Mouse (Mus musculus) forebrain, postnatal 0 days (tissue): ENCODE results near the gene Mtmr4. TPM values are rescaled to one million over a fixed set of nuclear protein-coding genes. Genes with fewer than 3 reads are reported as not detected.

Experiments
- ATAC-seq: fragments of 200-750 bp; cut with Nextera tagmentation; 2 replicates; pipeline ENCODE4 v1.8.0; 2017; ENCODE audit warnings: mild to moderate bottlenecking, moderate library complexity
- DNase-seq: peaks from one replicate; pipeline ENCODE4 v3.0.0-alpha.2; 2015
- H3K27ac ChIP-seq: fragments of 300-500 bp; sonication (generic); 2 replicates; pipeline ENCODE4 v1.5.1; 2014; ENCODE audit warnings: low read depth, mild to moderate bottlenecking, antibody characterized with exemption, low read length, moderate library complexity, mixed read lengths
- H3K27me3 ChIP-seq: fragments of 300-500 bp; sonication (generic); 2 replicates; pipeline ENCODE4 v1.6.1; 2014; ENCODE audit warnings: mild to moderate bottlenecking, low read length, mixed read lengths; ENCODE audit not compliant: insufficient read depth
- H3K36me3 ChIP-seq: fragments of 300-500 bp; sonication (generic); 2 replicates; pipeline ENCODE4 v1.6.1; 2014; ENCODE audit warnings: mild to moderate bottlenecking, moderate library complexity; ENCODE audit not compliant: insufficient read depth
- H3K4me1 ChIP-seq: fragments of 300-500 bp; sonication (generic); 2 replicates; pipeline ENCODE4 v1.6.1; 2014; ENCODE audit warnings: antibody characterized with exemption; ENCODE audit not compliant: insufficient read depth
- H3K4me2 ChIP-seq: fragments of 300-500 bp; sonication (generic); 2 replicates; pipeline ENCODE4 v1.6.1; 2014; ENCODE audit warnings: low read depth, mild to moderate bottlenecking, moderate library complexity
- H3K4me3 ChIP-seq: fragments of 300-500 bp; sonication (generic); 2 replicates; pipeline ENCODE4 v1.5.1; 2014; ENCODE audit warnings: low read depth, low read length, mixed read lengths
- H3K9ac ChIP-seq: fragments of 300-500 bp; sonication (generic); 2 replicates; pipeline ENCODE4 v1.6.1; 2014; ENCODE audit warnings: mild to moderate bottlenecking
- H3K9me3 ChIP-seq: fragments of 300-500 bp; sonication (generic); 2 replicates; pipeline ENCODE4 v1.6.1; 2016; ENCODE audit warnings: low read length
- CTCF ChIP-seq: sonication (generic); IDR thresholded peaks from 2 replicates; pipeline ENCODE4 v1.5.1; 2016; ENCODE audit warnings: antibody characterized with exemption, control low read depth, low read depth
- WGBS: fragments of 180-500 bp; shearing (Covaris S2); extraction: QIAGEN DNeasy Blood & Tissue Kit; methylation state at CpG from one replicate; pipeline ENCODE4 v1.1.7; 2014; 5-methylcytosine and 5-hydroxymethylcytosine counted together
- polyA plus RNA-seq: library from polyadenylated mRNA; unstranded; fragments of >200 nt; fragmentation: Nextera tagmentation; extraction: Ambion mirVana; gene quantifications from 2 replicates; pipeline ENCODE4 v1.2.1, GENCODE M21; 2015
- total RNA-seq: library from RNA; depleted of rRNA; stranded (reverse); fragments of >200 nt; gene quantifications from 2 replicates; pipeline ENCODE4 v1.2.3, GENCODE M21; 2014

The Mtmr4 gene
- total and polyA plus RNA-seq, 2 experiments from 2014 or later = 32.7 to 85.6 TPM

DNA sequence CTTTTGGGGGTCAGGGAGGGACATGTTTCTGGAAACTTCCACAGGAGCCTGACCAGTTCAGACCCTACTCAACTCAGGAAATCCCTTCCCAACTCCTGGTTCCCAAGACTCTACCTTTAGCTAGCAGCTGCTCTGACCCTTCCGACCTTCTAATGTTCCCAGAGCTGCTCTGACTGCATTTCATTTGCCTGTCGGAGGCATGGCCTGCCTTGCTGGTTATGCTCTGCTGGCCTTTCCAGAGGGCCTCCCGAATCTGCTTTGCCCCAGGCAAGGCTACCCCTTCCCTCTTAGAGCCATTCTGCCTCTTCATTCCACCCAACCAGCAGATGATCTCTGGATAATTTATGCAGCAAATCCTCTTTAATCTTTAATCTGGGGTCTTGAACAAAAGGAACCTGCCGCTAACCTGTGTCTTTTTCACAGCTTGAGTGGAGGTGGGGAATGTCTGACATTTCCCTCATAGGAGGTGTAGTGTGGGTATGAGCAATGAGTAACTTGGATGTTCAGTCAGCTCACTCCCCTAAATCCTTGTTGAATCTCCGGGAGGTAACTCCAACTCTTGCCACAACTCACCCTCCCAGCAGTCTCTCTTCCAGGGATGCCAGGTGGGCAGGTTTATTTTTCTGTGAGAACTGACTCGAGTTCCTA is 14.2 kb upstream of the Mtmr4 start:
- TF ChIP-seq CTCF = no peak
- peak overlapping the region; percentile 87 for H3K4me2 ChIP-seq
- no peaks in the 10 kb centered on the region for H3K27me3 ChIP-seq
- DNase-seq (no peak), ATAC-seq (no peak)
- peak overlapping the region; percentile 48 for H3K4me3 ChIP-seq
- H3K9ac ChIP-seq = peak overlapping the region; percentile 62
- WGBS = 13% methylated on average over 6 of the region's 6 CpGs
- no peaks in the 10 kb centered on the region for H3K36me3 ChIP-seq
- no peak overlapping the region for H3K27ac ChIP-seq
- H3K4me1 ChIP-seq = peaks cover 12% of the 10 kb centered on the region; the same call in 1 of the 2 replicates
- H3K9me3 ChIP-seq = no peaks in the 10 kb centered on the region

DNA sequence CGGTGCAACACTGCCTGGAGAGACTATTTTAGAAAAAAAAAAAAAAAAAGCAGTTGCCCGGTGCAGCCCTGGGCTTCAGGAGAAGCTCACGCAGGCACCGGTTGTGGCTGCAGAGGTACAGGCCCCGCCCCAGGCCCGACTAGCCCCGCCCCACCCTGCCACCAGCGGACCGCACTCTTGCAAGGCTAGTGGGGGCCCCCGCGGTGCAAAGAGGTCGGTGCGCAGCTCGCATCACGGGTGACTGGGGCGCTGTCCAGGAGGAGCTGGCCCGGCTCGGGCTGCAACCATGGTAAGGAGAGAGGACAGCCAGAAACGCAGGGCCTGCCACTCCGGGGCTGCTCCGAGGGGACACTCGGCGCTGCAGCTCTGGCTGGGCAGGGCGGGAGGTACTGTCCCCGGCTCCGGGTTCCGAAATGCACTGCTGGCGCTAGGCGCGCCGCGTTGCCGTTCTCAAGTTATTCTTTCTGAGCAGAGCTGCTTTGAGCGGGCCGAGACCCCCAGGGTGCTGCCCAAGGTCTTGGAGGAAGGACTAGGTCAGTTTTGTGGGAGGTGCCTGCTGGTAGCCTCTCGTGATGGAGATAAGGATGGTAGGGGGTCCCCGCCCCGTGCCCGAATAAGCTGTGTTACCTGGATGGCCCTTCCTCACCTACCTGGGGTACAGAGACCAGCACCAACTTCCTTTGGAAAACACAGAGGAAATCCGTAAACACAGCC is 13.6 kb upstream of the Mtmr4 start:
- 3% methylated on average over 40 of the region's 40 CpGs for WGBS

DNA sequence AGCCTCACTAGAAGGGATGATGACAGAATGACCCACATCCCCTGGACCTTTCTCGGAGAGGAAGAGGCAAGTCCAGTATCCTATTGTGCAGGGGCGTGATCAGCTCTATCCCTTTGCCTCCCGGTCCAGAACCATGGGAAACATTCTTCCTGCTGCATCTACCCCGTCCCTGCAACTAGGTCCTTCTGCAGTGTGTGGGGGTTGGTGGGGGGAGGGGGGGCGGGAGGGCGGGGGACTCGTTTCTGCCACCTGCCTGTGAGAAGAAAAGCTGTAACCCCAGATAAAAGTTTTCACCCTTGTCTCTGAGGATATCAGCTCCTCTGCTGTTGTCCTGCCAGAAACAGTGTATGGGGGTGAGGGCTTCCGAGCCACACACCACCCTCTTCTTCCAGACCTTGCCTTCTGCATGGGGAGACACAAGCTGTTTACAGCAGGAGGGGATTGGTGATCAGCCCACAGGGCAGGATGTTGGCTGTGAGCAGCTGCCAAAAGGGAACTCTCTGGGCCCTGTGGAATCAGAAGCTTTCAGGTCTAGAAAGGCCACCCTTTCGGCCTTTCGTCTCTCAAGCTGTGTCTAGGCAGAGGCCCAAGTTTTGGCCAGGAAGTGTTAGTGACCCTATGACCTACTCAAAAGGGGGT is 12.9 kb upstream of the Mtmr4 start:
- peak; percentile 69 for ATAC-seq
- WGBS = 17% methylated on average over 10 of the region's 10 CpGs
- no peaks in the 10 kb centered on the region for H3K27me3 ChIP-seq

More for the DNA sequence above, 13.6 kb upstream of the Mtmr4 start:
- Histone ChIP-seq H3K27me3 (no peaks in the 10 kb centered on the region), H3K4me1 (peaks cover 12% of the 10 kb centered on the region; the same call in 1 of the 2 replicates), H3K9me3 (no peaks in the 10 kb centered on the region), H3K27ac (peak overlapping the region; percentile 57; the same call in 1 of the 2 replicates), H3K9ac (peak overlapping the region; percentile 62), H3K36me3 (no peaks in the 10 kb centered on the region), H3K4me2 (peak overlapping the region; percentile 87), H3K4me3 (peak overlapping the region; percentile 48)
- no peak for TF ChIP-seq CTCF
- peak; percentile 41 for DNase-seq
- ATAC-seq = peak; percentile 72

DNA sequence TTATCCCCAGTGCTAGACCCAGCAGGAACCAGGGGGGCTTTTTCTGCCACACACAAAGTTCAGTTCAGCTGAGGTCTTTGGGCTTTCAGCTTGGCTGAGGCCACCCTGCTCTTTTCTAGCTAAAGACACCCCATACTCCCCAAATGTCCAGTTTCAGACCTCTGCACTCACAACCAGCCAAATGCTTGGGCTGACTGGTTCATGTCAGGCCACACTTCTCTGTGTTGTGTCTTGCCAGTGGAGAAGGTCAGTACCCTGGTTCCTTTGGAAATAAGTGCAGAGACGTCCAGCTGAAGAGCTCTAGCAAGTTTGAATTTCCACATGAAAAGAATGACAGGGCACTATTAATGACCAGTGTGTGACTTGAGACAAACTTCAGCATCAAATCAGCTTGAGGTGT is 12.2 kb upstream of the Mtmr4 start:
- Histone ChIP-seq H3K4me3 (no peak overlapping the region), H3K27ac (no peak overlapping the region), H3K4me1 (peaks cover 12% of the 10 kb centered on the region; the same call in 1 of the 2 replicates), H3K9ac (no peak overlapping the region), H3K27me3 (no peaks in the 10 kb centered on the region), H3K4me2 (no peak overlapping the region), H3K9me3 (no peaks in the 10 kb centered on the region), H3K36me3 (no peaks in the 10 kb centered on the region)
- ATAC-seq (no peak), DNase-seq (no peak)
- 38% methylated on average over 1 of the region's 1 CpGs for WGBS
- no peak for TF ChIP-seq CTCF

More for the DNA sequence above, 12.9 kb upstream of the Mtmr4 start:
- H3K9ac ChIP-seq = peak overlapping the region; percentile 62
- peaks cover 12% of the 10 kb centered on the region; the same call in 1 of the 2 replicates for H3K4me1 ChIP-seq
- H3K4me3 ChIP-seq = peak overlapping the region; percentile 48
- H3K4me2 ChIP-seq = peak overlapping the region; percentile 87
- 0 out of 2 replicates have a peak overlapping the region, but pooled peaks have one; percentile 46 for H3K27ac ChIP-seq
- no peaks in the 10 kb centered on the region for H3K36me3 ChIP-seq
- peak; percentile 20 for DNase-seq
- no peaks in the 10 kb centered on the region for H3K9me3 ChIP-seq
- TF ChIP-seq CTCF = no peak; the same call in 1 of the 2 replicates

DNA sequence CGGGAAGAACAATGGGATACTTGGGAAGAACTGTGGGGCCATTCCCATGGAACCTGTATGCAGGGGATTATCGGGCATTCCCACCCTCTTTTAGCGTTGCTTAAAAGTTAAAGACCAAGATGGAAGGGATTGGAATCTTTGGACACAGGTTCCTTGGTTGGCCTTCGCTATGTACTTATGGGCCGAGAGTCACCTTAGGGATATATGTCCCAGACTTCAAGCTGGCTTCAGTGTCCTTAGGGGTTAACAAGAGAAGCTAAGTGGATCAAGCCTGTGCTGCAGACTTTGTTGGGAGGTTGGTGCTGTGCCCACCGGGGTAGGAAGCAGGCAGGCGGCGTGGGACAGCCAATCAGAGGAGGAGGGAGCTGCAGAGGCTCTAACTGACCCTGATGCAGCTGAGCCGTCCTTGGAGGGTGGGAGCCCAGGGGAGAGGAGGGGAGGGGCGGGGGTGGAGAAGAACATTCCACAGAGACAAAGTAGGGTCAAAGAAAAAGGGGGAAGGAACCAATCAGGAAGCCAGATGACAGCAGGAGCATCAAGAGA is 11.3 kb upstream of the Mtmr4 start:
- no peaks in the 10 kb centered on the region for H3K36me3 ChIP-seq
- WGBS = 40% methylated on average over 10 of the region's 10 CpGs
- H3K9ac ChIP-seq = no peak overlapping the region
- ATAC-seq (no peak), DNase-seq (no peak)
- no peaks in the 10 kb centered on the region for H3K9me3 ChIP-seq
- peaks cover 12% of the 10 kb centered on the region; the same call in 1 of the 2 replicates for H3K4me1 ChIP-seq
- no peak overlapping the region for H3K27ac ChIP-seq
- no peak for TF ChIP-seq CTCF
- no peak overlapping the region for H3K4me2 ChIP-seq
- H3K4me3 ChIP-seq = no peak overlapping the region
- H3K27me3 ChIP-seq = no peaks in the 10 kb centered on the region

DNA sequence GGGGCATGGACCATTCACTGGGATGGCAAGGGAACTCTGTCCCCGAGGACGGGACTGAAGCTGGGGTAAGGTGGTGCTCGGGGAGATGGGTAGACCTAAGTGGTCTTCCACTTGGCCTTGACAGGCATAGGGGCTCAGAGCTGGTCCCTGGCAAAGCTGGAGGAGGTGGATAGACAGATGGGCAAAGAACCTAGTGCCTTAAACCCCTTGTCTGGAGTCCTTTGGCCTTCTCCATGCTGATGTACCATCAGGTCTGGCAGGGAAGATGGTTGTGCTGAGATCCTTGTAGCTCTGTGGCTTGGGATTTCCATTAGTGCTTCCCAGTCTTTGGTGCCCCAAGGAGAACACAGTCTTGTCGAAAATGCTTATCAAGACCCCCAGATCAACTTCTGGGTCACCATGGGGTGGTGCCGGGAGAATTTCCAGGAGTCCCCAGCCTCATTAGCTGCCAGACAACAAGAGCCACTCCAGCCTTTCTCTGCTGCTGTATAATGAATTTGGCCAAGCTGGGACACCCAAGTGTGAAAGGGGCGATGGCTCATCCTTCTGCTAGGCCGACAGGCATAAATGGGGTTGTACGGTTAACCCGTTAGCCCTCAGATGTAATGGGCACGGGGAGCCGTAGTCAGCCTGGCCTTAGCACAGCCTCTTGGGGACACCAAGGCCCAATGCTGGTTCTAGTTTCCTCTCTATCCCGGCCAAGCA is 10.6 kb upstream of the Mtmr4 start:
- ATAC-seq = no peak
- peaks cover 12% of the 10 kb centered on the region; the same call in 1 of the 2 replicates for H3K4me1 ChIP-seq

More for the DNA sequence above, 10.6 kb upstream of the Mtmr4 start:
- WGBS = 84% methylated on average over 12 of the region's 12 CpGs
- no peak for TF ChIP-seq CTCF
- DNase-seq = no peak
- Histone ChIP-seq H3K4me3 (no peak overlapping the region), H3K27me3 (no peaks in the 10 kb centered on the region), H3K36me3 (no peaks in the 10 kb centered on the region), H3K4me2 (no peak overlapping the region), H3K9me3 (no peaks in the 10 kb centered on the region), H3K9ac (no peak overlapping the region), H3K27ac (no peak overlapping the region)
